Mouse (Mus musculus) right cerebral cortex, postnatal 10 days (tissue): Measurements from ENCODE around the gene Lrrc19.
"Not testable (repeated sequence)": the region's sequence is repeated elsewhere in the genome, so short reads cannot be mapped to it uniquely, and the experiment has no call there.

Experiments used
- DNase-seq, 2 experiments: peaks; one replicate each; pipeline ENCODE4 v3.0.0; 2021; ENCODE audit warnings: low spot score in 2 of 2

The Lrrc19 gene

GRCm38 (mm10) chr4:94649920-94650319 is at the start of gene Lrrc19:
Gene Lrrc19, minus strand, starts transcription at chr4:94650144.
- DNase-seq, result no peak

- DNase-seq, result no peak
Measured at GRCm38 (mm10) chr4:94696368-94696767, 46.4 kb upstream of the Lrrc19 start.

GRCm38 (mm10) chr4:94692175-94692574 is 42.2 kb upstream of the Lrrc19 start:
- no peak for DNase-seq

GRCm38 (mm10) chr4:94691078-94691477 is 41.1 kb upstream of the Lrrc19 start:
- DNase-seq, result no peak

- not testable (repeated sequence) for DNase-seq
Measured at GRCm38 (mm10) chr4:94689804-94690203, 39.9 kb upstream of the Lrrc19 start.

- no peak for DNase-seq
Measured at GRCm38 (mm10) chr4:94683305-94683704, 33.4 kb upstream of the Lrrc19 start.

- no peak for DNase-seq
Measured at GRCm38 (mm10) chr4:94682029-94682428, 32.1 kb upstream of the Lrrc19 start.

- DNase-seq, result no peak
Measured at GRCm38 (mm10) chr4:94681181-94681580, 31.2 kb upstream of the Lrrc19 start.

GRCm38 (mm10) chr4:94680662-94681061 is 30.7 kb upstream of the Lrrc19 start:
- no peak for DNase-seq

GRCm38 (mm10) chr4:94669718-94670117 is 19.8 kb upstream of the Lrrc19 start:
- DNase-seq, result no peak

- DNase-seq, result not testable (repeated sequence)
Measured at GRCm38 (mm10) chr4:94650426-94651175, 657 bp upstream of the Lrrc19 start.

GRCm38 (mm10) chr4:94643141-94643540 is 6.8 kb downstream of the Lrrc19 start:
- DNase-seq, result no peak

GRCm38 (mm10) chr4:94620077-94620476 is 29.9 kb downstream of the Lrrc19 start:
- no peak for DNase-seq

- DNase-seq, result no peak
Measured at GRCm38 (mm10) chr4:94614627-94615006, 35.3 kb downstream of the Lrrc19 start.

- DNase-seq, result peak; percentile 97 to 98
Measured at GRCm38 (mm10) chr4:94613972-94614626, 35.8 kb downstream of the Lrrc19 start, which contains the start of gene Ift74. Gene Ift74, plus strand, starts transcription at chr4:94614491.

GRCm38 (mm10) chr4:94610339-94610738 is 39.6 kb downstream of the Lrrc19 start:
- DNase-seq, result no peak

GRCm38 (mm10) chr4:94605591-94605990 is 44.4 kb downstream of the Lrrc19 start:
- no peak for DNase-seq

- no peak for DNase-seq
Measured at GRCm38 (mm10) chr4:94604452-94605019, 45.4 kb downstream of the Lrrc19 start.

GRCm38 (mm10) chr4:94603031-94603629 is 46.8 kb downstream of the Lrrc19 start, which contains the start of gene Plaa:
Gene Plaa, minus strand, starts transcription at chr4:94603244.
- peak; percentile 96 to 97 for DNase-seq

GRCm38 (mm10) chr4:94602496-94603030 is 47.4 kb downstream of the Lrrc19 start:
- no peak for DNase-seq

- DNase-seq, result no peak
Measured at GRCm38 (mm10) chr4:94601395-94601794, 48.5 kb downstream of the Lrrc19 start.

- no peak for DNase-seq
Measured at GRCm38 (mm10) chr4:94592709-94593108, 57.2 kb downstream of the Lrrc19 start.
